Mouse (Mus musculus) c-Kit-positive CD71-positive TER-119-positive erythroid progenitor cells, embryonic 14.5 days (primary cell): Measurements from ENCODE around the gene Ptpn6.
"Not testable (repeated sequence)": the region's sequence is repeated elsewhere in the genome, so short reads cannot be mapped to it uniquely, and the experiment has no call there.

Experiments
- DNase-seq: peaks from one replicate; pipeline ENCODE4 v3.0.0-alpha.2; 2013; ENCODE audit warnings: low spot score

Ptpn6 gene

DNA sequence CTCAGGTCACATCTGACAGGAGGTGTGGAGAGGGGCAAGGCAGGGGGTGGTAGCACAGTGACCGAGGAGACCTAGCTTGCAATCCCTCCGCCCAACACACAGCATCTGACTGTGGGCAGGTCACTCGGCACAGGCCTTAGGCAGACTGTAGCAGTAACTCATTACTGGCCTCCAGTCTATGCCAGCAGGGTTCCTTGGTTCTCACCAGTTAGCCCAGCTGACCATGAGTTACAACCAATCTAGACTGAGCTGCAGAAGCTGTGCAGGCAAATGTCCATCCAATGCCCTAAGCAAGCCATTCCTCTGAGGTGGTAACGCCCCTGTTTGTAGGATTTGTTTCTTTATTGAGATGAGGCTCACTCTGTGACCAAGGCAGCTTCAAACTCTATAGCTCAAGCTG is 39.1 kb downstream of the Ptpn6 start:
- DNase-seq, result no peak

- DNase-seq, result no peak
These were observed 39.8 kb downstream of the Ptpn6 start for GRCm38 (mm10) chr6:124698751-124699150.

DNA sequence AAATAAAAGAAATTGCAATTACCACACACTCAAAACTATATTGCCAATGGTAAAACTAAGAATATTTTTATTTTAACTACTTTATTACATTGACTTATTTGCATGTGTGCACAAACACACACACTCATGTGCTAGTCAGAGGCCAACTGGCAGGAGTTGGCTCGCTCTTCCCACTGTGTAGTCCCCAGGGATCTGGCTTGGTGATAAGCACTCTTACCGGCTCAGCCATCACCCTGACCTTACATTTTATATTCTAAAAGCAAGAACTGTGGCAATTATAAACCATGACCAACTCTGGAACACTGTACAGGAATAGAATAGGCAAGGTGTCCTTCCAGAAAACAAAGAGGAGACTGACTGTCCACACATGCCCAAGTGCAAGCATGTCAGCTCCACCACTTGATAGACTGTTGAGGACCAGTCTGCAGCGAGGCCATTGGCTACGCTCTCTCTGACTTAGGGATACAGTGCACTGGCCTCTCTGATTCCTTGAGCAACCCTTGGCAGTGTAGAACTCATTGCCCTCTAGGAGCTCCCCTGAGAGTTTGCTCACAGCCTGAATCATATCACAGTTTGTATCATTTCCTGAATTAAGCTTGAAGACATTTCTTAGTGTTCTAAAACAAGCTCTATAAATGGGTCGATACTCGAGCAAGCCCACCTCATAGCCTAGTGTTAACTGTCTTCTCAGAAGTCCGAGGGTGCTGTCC is 41.9 kb downstream of the Ptpn6 start:
- no peak for DNase-seq

GRCm38 (mm10) chr6:124694166-124694955 is 44.2 kb downstream of the Ptpn6 start:
- DNase-seq, result no peak

GRCm38 (mm10) chr6:124693243-124693981 is 45.1 kb downstream of the Ptpn6 start:
- no peak for DNase-seq

GRCm38 (mm10) chr6:124690517-124690916 is 48.0 kb downstream of the Ptpn6 start:
- no peak for DNase-seq

- no peak for DNase-seq
These were observed 49.5 kb downstream of the Ptpn6 start for GRCm38 (mm10) chr6:124689011-124689410.

- DNase-seq, result no peak
These were observed 50.3 kb downstream of the Ptpn6 start for GRCm38 (mm10) chr6:124688151-124688758.

GRCm38 (mm10) chr6:124686644-124687043 is 51.9 kb downstream of the Ptpn6 start:
- not testable (repeated sequence) for DNase-seq

GRCm38 (mm10) chr6:124685606-124686386 is 52.7 kb downstream of the Ptpn6 start:
- no peak for DNase-seq

DNA sequence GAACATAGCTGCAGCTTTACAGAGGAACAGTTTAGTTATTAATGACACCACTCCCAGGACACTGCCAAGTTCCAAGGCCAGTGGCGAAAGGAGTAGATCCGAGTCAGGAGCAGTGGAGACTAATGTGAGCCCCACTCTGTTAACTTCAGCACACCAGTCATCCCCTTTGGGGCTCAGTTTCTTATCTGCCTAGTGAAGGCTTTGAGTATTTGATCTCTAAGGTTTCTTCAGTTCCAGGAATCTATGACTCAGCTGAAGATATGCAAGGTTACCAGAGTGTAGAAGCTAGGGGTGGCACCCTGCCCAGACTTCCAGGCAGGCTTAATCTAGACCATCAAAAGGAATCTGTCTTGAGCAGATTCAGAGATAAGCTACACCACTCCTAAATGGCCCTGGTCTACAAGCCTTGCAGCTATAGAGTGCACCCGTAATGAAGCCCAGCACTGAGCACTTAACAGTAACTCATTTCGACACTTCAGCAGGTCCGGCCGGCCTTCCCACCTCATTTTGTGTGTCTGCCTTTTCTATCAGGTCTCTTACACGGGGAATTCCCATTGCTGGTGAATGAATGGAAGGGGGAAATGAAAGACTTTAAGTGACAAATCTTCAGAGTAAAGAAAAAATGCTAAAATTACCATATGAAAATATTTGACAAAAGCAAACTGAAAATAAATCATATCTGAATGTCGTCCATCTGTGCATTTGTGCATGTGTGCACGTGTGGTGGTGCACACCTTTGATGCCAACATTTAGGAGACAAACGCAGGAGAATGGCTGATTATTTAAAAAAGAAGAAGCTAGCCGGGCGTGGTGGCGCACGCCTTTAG is 54.7 kb downstream of the Ptpn6 start:
- peak; percentile 82 for DNase-seq

DNA sequence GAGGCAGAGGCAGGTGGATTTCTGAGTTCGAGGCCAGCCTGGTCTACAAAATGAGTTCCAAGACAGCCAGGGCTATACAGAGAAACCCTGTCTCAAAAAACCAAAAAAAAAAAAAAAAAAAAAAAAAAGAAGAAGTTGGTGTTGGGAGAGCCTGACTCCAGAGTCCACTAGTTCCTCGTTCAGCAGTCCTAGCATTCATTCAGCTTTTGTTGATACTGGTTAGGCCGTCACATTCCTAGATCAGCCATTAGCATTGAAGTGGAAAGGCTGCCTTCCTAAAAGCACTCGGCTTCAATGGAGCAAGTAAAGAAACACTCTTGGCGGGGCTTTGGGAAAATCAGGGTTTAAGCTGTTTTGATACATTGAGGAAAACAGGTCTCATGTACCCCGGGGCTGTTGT is 56.2 kb downstream of the Ptpn6 start:
- DNase-seq, result not testable (repeated sequence)

DNA sequence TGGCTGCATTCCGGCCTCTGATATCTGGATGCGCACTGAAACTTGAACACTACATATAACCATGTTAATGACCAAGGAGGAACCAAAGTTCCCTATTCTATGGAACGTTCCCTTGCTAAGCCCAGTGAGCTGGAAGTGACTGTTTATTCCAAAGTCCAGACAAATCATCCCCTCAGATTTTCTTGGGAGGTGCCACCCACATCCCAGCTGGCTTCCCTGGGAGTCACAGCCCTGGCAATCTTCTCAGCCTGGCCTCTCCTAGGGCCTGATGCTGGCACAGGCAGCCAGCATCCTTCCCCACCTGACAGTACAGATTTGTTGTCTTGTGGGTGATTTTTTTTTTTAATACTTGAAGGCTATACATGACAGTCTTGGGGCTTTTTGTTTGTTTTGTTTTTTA is 59.0 kb downstream of the Ptpn6 start:
- DNase-seq, result no peak

- DNase-seq, result no peak
These were observed 59.7 kb downstream of the Ptpn6 start for GRCm38 (mm10) chr6:124678769-124679168.

DNA sequence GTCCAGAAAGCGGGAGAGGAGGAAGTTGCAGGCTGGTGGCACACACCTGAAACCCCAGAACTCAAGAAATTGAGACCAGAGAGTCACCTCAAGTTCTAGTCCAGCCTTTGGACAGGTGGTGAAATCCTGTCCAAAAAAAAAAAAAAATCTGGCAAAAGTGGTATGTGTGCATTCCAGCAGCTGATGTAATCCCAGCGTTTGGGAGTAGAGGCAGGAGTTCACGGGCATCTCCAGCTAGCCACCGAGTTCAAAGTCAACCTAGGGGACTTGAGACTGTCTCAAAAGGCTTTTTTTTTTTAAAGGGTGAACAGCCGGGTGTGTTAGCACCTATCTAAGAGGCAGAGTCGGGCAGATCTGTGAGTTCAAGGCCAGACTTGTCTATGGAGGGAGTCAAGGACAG is 62.3 kb downstream of the Ptpn6 start:
- DNase-seq, result no peak

- no peak for DNase-seq
These were observed 63.9 kb downstream of the Ptpn6 start for GRCm38 (mm10) chr6:124674591-124674990.

DNA sequence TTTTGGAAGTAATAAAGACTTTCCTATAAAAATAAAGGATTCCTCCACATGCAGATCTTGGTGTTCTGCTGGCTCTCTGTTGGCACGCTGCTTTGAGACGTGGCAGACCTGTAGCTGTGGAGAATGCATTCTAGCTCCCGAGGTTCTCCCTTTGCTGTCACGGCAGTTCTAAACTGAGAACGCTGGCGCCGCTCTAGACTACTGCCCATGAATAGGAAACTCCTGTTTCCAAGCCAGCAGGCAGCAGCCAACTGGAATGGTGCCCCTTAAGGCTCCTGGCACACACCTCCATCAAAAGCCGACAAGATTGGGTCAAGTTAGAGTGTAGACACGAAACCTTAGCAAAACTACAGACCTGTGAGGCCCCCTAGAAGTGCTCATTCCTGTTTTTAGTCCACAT is 64.9 kb downstream of the Ptpn6 start:
- DNase-seq, result no peak

GRCm38 (mm10) chr6:124672100-124672499 is 66.4 kb downstream of the Ptpn6 start:
- no peak for DNase-seq
